Mouse (Mus musculus) left cerebral cortex, postnatal 25 days (tissue): ENCODE data around the gene Ankrd54. TPM values are rescaled to one million over a fixed set of nuclear protein-coding genes. Genes with fewer than 3 reads are reported as not detected.
A peak's percentile ranks its signal among the peaks of the same experiment; 100 is the strongest.
"Not testable (repeated sequence)": the region's sequence is repeated elsewhere in the genome, so short reads cannot be mapped to it uniquely, and the experiment has no call there.

Source experiments
- DNase-seq, 2 experiments: peaks; one replicate each; pipeline ENCODE4 v3.0.0; 2022; ENCODE audit warnings: low spot score in 2 of 2, mixed read lengths in 1 of 2
- intact Hi-C: fragments of 180-260 bp; cut with DNase I; formaldehyde crosslinking; loops from one replicate; pipeline ENCODE4 v1.15.1; 2025
- total RNA-seq, 2 experiments: library from RNA; stranded (reverse); gene quantifications; 2 replicates each; pipeline ENCODE4 v1.2.3; 2021

Gene Ankrd54
- total RNA-seq, 2 experiments from 2014 or later, result 19.1 to 21.1 TPM

DNA sequence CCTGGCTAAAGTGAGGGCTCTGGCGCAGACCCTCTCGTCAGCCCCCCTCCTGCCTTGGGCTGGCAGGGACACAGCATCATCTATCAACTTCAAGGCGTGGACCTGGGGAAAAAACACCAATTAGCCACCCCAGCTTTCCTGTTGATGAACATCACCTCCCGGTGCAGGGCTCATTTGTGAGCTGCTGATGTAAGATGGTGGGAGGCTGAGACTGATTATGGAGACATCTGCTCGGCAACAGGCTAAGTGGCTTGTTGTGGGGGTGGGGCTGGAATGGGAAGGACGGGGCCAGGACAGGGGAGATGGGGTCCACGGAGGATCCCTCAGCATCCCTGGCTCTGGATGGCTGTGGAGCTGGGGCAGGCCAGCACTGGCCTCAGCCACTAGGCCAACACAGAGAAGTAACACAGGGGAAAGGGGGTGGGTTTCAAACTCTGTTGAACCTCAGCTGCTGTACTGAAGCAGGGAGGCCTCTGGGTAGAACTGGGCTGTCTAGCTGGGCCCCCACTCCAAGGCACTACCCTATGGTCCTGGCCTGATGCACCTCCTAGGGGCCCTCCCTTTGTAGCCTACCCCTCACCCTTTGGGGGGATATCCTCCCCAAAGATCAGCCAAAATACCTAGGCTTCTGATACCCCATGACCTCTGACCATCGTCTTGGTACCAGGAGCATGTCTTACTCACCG lies 12.4 kb downstream of the Ankrd54 start:
- intact Hi-C loops, result no loop called here
- peak in 1 of 2 experiments; percentile 50 for DNase-seq

DNA sequence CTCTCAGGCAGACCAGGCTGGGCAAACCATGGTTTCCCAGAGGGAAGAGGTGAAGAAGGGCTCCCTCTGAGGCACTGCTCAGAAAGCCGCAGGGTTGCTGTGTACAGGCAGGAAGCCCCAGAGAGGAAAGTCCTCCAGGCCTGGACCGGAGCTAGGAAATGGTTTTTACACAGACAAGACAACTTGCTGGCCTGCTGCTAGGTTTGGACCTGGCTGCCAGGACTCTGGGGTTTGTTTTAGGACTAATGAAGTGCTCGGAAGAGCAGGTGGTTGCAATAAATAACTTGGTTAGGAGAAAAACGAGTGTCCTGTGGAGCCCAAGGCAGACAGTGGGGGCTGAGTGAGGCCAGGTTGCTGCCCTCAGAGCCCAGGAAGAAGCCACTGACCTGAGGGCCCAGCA lies 14.5 kb downstream of the Ankrd54 start:
- intact Hi-C loops, result no loop called here
- DNase-seq, result no peak

DNA sequence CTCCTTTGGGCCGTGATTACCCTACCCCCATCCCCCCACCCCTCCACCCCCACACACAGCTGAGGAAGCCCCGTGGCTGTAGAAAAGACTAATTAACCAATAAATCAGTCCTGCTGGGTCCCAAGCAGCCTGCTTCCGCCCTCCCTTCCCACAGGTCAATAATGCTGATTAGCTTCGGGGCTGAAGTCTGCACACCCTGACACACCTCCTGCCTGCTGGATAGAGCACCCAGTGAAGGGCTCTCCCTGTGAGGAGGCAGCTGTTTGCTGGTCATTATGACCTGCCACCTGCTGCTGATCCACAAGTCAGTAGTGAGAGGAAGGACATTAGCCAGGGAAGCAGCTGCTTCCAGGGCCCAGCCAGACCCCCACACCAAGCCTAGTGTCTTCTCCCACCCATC lies 17.9 kb downstream of the Ankrd54 start:
- no peak for DNase-seq
- intact Hi-C loops, result no loop called here

DNA sequence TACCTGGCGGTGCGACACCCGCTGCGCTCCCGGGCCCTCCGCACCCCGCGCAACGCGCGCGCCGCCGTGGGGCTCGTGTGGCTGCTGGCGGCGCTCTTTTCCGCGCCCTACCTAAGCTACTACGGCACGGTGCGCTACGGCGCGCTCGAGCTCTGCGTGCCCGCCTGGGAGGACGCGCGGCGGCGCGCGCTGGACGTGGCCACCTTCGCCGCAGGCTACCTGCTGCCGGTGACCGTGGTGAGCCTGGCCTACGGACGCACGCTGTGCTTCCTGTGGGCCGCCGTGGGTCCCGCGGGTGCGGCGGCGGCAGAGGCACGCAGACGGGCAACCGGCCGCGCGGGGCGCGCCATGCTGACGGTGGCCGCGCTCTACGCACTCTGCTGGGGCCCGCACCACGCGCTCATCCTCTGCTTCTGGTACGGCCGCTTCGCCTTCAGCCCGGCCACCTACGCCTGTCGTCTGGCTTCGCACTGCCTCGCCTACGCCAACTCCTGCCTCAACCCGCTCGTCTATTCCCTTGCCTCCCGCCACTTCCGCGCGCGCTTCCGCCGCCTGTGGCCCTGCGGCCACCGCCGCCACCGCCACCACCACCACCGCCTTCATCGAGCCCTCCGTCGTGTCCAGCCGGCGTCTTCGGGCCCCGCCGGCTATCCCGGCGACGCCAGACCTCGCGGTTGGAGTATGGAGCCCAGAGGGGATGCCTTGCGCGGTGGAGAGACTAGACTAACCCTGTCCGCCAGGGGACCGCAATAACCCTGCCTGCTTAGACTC lies 19.8 kb downstream of the Ankrd54 start:
- intact Hi-C loops, result no loop called here
- DNase-seq, result peak; percentile 66 to 68

DNA sequence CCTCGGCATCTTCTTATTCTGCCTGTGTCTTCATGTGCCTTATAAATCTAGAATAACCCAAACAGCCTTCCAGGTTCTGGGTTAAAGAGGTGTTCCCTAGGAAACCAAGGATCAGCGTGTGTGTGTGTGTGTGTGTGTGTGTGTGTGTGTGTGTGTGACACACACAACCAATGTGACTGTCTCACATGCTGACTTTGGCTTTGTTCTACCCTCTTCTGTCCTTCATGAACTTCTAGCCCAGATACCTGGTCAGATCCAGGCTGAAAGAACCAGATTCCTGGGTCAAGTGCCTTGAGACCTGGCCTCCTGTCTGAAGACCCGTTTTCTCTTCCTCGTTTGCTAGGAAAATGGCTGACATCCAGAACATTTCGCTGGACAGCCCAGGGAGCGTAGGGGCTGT lies 21.1 kb downstream of the Ankrd54 start, which contains the start of gene Galr3:
Gene Galr3 (plus strand): TSS at position 301 of the 400 bp plus-strand sequence.
- no peak for DNase-seq
- intact Hi-C loops, result no loop called here

DNA sequence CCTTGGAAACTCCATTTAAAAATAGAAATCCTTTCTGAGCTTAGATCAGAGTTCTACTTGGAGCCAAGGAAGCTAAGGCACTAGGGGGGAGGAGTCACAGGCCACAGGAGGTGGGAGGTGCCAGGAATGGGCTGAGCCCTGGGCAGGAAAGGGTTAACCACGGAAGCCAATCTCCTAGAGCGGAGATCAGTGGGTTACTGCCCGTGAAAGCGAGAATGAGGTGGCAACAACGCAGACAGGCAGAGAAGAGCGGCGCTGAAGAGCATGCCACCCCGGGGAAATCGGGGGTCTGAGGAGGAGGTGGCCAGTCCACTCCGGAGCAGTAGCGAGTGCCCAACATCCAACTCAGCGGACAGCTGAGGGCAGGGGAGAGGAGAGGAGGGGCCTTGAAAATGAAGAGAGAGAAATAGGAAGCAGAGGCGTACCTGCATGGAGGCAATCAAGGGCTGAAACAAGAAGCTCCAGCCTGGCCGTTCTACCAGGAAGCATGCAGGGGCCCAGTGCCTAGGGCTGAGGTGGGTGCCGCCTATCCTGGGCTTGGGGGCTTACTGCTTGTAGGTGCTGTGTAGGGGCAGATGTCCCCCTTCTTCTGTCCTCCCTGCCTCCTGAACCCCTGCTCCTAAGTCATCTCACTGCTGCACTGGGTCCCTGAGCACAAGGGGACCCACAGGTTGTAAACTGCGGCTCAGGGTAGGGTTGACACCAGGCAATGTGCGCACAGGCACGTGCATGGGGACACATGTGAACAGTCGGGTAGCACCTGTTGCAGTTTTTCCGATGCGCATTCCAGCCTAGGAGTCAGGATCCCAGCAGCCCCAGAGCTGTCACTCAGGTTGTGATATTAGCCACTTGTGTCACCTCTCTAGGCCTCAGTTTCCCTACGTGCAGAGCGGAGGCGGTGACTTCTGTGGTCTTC lies 21.9 kb downstream of the Ankrd54 start:
- DNase-seq, result no peak
- intact Hi-C loops, result no loop called here

DNA sequence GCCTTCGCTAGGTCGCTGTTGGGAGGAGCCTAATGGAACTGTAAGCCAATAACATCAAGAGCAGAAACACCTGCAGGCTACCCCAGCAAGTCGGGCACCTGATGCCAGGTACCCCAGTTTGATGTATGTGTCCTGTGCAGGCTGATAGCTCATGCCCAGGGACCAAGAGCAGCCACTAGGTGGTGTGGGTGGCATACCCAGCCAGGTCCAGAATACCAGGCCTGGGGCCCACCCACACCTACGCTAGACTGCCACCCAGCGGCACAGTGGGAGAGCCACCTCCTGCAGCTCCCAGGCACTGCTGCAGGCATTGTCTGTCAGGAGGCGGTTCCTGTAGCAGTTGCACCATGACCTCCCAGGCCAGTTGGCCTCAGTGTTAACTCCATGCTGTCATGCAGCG lies 23.8 kb downstream of the Ankrd54 start:
- peak; percentile 47 to 50 for DNase-seq
- intact Hi-C loops, result no loop called here

DNA sequence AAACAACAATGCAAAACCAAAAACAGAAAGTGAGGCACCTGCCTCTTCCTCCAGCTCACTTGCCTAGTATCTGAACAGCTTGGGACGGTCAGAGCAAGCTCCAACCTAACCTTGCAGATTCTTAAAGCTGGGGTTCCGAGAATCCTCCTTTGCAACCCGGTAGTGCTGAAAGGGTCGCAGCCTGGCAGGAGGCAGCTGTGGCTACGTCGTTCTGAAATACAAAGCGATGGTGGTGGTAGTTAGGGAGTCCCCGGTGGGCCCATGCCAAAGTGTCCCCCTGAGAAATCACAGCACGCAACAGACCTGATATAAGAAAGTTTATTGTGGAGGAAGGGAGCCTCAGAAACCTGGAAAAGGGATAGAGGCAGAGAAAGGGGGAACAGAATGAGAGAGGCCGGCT lies 24.4 kb downstream of the Ankrd54 start:
- intact Hi-C loops, result no loop called here
- no peak for DNase-seq

DNA sequence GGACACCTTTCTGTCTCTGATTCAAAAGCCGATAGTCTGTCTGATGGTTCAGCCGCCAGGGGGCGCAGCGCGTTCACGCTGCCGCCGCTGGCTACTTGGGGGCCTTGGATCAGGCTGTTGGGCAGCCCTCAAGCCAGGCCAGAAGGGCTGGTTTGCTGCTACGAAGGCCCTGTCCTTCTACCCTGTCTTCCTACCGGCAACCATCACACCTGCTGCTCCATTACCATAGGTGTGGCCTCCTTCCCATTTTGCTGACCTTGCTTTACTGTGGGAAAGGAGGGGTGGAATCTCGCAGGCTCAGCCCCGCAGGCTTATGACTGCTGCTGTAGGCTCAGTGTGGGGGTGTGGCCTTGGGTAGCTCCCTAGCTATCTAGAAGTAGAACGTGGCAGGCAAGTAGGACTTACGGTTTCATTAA lies 24.8 kb downstream of the Ankrd54 start:
- peak; percentile 63 to 71 for DNase-seq
- intact Hi-C loops, result loop anchor here (2.0 kb wide), 1 partner anchor 33 kb away; no protein-coding TSS in a partner anchor

DNA sequence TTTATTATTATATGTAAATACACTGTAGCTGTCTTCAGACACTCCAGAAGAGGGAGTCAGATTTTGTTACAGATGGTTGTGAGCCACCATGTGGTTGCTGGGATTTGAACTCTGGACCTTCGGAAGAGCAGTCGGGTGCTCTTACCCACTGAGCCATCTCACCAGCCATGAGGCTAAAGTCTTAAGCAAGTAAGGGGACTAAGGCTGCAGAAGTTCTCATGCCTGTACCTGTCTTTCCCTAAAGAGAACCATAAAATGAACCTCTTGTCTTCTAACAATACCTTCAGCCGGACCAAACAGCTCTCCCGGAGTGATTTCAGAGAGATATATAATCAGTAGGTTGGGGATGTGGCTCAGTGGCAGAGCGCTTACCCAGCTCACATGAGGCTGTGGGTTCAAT lies 30.8 kb downstream of the Ankrd54 start:
- intact Hi-C loops, DNase-seq: not testable (repeated sequence)

DNA sequence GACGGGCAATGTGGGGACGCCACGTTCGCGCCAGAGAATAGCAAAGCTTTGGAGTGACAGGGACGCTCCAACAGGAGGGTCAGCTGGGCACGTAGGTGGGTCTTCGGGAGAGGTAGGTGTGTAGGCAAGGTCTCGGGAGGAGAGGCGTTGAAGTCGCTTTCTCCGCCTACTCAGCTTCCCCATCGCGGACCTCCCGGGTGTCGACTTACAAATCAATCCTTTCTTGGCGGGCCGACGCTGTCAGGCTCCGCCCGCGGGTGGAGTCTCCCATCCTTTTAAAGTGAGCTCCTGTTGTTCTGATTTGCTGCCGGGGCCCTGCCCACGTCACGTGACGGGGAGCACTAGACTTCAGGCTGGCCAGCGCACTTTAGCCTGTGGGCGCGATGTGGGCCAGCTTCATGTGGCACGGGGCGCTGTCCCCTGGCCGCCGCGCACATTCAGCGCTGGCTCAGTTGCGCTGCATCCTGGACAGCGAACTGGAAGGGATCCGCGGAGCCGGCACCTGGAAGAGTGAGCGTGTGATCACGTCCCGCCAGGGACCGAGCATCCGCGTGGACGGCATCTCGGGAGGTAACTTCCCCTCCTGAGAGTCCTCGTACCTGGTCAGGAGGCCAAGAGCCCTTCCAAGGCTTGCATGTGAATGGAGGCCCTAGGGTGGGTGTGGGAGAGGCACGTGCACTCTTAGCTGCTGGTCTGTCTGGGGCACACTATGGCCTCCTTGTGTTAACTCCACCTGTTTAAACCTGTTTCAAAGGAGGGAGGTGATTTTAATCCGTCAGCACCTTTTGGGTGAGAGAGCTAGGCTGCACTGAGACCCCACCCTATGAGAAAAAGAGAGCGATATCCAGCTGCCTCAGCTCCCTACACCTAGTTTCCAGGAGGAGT lies 31.9 kb downstream of the Ankrd54 start:
- DNase-seq, result peak; percentile 84 to 94
- intact Hi-C loops, result no loop called here

DNA sequence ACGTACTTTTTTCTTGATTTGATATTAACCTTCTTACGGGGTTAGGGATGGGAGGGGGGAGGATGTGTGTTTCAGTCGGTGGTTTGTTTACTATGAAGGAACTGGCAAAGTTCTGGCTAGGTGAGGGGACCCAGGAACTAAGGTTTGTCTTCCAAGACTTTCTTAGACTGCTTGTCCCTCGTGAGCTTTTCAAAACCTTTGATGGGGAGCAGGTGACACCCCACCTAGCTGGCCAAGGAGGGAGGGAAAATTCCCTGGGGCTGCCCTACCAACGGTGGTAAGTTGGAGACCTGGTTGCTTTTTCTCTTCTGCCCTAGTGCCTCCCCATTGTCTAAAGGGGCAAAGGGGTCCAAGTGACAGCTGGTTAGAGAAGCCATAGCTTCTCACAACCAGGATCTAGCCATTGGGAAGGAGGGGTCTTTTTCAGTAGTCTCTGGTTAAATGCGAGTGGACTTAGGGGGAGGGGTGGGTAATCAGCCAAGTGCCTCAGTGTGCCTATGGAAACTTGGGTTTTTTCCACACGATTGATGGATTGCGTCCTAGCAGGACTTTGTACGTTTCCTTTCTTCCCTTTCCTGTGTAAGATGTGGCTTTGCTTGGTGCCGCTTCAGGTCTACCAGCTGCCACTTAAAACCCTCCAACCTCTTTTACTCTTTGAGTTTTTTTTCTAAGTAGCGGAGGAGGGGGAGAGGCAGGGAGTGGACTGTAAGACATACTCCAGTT lies 33.0 kb downstream of the Ankrd54 start:
- no peak for DNase-seq
- intact Hi-C loops, result no loop called here

DNA sequence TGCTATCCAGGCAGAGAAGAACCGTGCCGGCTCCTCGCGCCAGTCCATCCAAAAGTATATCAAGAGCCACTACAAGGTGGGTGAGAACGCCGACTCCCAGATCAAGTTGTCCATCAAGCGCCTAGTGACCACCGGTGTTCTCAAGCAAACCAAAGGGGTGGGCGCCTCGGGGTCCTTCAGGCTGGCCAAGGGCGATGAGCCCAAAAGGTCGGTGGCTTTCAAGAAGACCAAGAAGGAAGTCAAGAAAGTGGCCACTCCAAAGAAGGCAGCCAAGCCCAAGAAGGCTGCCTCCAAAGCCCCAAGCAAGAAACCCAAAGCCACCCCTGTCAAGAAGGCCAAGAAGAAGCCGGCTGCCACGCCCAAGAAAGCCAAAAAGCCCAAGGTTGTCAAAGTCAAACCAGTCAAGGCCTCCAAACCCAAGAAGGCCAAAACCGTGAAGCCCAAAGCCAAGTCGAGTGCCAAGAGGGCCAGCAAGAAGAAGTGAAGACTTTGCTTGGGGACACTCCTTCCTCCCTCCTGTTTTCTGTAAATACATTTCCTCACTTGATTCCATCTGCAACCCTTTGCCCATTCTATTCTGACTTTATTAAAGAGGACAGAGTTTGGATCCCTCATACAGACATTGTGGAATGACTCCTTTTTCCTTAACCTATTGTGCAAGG lies 33.7 kb downstream of the Ankrd54 start:
- intact Hi-C loops, result no loop called here
- no peak for DNase-seq

DNA sequence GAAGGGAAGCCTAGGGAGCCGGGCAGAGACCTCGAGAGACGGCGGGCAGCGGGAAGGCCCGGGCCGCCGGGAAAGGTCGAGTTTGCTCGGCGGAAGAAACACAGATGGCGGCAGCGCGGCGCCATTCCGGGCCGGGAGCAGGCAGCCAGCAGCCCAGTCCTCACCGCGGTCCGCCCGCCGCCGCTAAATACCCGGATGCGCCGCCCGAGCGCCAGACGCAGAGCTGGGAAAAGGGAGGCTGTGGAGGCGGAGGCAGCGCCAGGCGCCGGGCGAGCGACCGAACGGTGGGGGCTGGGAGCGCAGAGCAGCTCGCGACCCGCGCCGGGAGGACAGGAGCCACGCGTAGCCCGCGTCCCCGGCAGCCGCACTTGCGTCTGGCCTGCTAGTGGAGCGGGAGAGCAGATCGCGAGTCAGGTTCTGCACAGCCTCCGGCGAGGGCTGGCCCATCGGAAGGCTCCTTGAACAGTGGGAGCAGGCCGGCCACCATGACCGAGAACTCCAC lies 34.4 kb downstream of the Ankrd54 start, which contains the start of gene H1f0:
Gene H1f0 (plus strand): TSS at position 214 of the 502 bp plus-strand sequence.
- peak; percentile 93 to 94 for DNase-seq
- intact Hi-C loops, result no loop called here

DNA sequence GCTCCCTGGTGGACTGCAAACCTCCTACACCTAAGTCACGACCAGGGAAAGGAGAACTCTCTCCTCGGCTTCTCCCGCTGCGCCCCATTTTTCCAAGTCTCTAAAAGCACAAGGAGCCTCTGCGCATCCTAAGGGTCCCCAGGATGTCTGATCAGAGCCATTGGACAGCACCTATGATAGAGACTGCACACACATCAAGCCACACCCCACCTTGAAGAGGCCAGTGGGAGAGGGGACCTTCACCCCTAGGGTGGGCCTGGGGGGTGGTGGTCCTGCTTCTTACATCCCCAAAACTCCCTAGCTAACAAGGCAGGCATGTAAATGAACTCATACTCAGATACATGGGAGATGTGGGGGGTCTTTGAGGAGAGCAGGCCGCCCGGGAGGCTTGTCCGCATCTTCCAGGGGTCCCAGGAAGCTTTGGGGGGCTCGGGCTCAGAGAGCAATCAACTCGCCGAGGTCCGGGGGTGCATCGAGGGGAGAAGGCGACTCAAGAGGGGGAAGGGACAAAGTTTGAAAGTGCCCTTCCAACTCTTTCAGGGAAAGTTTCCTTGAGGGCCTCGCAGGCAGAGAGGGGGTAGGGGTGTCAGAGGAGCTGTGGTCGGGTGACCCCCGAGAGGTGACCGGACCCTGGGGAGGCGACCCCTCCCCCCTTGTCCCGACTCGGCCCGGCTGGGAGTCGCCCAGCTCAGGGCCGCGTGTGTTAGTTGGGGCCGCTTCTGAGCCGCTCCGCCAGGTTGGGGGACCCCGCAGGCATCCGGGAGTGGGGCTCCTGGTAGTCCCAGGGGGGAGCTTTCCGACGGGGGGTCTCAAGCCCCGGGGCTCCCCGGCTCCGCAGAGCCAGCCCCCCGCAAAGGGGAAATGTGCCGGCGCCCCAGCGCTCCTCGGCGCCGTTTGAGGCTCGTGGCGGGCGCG lies 35.1 kb downstream of the Ankrd54 start:
- intact Hi-C loops, result no loop called here

DNA sequence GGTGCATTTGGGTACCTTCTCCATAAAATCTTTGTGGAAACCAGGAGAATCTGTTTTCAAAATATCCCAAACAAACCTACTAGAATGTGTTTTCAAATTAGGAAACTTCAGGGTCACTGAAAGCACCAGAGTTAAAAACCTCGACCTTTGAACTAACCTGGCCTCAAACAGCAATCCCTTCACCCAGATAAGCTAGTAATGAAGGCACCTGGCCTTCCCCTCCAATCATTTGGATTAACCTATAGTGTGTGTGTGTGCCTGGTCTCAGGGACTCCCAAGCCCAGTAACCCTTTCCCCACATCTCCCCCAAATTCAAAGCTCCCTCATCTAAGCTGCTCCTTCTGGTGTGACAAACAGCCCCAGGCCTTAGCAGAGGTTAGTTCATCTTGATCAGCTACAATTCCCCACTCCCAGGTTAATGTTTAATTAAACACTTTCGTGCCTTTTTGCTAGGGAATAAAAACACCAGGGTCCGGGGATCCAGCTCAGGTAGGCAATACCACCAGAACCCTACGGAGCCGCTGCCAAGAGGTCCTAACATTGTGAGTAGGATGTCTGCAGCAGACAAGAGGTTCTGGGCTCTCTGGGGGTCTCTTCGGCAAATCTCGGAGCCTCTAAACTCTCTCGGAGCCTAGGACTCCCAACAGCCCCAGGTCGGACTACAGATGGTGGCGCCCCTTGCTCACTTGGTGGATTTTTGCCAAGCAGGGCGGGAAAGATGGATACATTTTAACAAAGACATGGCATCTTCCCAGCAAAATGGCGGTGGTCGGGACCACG lies 36.0 kb downstream of the Ankrd54 start:
- DNase-seq, result no peak
- intact Hi-C loops, result no loop called here

More for the DNA sequence above, 35.1 kb downstream of the Ankrd54 start:
- DNase-seq, result no peak
